Mouse (Mus musculus) right cerebral cortex, postnatal 25 days (tissue): ENCODE data around the gene Stac.

Experiments
- DNase-seq: peaks from one replicate; pipeline ENCODE4 v3.0.0; 2022

Stac gene

DNA sequence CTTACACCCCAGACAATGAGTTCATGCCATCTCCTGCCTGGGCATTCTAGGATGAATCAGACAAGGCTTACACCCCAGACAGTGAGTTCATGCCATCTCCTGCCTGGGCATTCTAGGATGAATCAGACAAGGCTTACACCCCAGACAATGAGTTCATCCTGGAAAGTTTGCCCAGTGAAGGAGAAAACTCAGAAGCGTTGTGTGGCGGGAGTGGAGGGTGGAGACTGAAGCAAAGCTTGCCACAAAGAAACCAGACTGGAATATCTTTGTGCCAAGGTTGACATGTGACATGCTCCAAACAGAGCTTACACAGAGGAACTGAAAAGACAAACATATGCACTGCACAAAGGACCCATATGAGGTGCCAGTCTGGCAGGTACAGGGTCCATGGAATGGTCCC lies 102.6 kb downstream of the Stac start:
- DNase-seq = no peak

DNA sequence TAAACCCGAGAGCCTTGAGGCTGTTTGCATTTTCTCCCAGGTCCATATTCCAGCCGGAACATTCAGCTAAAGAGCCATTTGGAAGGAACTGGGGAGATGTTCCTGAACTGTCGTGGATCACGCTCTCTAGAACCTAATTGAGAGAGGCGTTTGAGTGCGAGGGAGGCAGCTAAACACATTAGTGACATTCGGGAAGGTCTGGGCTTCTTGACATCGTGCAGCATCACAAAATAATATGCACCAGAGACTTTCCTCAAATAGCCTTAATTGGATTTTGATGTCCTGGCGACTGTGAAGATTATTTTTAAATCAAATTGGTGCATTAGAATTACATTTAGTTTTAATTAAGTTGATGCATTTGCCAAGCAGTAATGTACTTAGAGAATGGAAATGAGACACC lies 111.4 kb downstream of the Stac start:
- no peak for DNase-seq

DNA sequence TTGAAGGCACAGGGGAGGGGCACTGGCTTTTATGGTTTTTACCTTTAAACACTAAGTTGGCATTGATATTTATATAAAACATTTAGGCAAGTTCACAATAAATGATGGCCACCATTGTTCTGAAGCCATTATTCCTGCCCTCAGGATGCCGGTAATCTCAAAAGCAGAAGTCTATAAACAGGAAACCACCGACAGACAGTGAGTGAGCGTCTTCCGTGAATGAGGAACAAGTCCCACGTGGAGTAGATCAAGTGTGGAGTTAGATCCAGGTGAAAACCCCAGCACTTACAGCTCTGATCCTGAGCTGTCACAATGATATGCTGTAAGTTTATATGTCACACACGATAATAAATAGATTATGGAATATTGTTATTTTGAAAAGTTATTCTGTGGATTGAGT lies 112.7 kb downstream of the Stac start:
- DNase-seq = no peak

DNA sequence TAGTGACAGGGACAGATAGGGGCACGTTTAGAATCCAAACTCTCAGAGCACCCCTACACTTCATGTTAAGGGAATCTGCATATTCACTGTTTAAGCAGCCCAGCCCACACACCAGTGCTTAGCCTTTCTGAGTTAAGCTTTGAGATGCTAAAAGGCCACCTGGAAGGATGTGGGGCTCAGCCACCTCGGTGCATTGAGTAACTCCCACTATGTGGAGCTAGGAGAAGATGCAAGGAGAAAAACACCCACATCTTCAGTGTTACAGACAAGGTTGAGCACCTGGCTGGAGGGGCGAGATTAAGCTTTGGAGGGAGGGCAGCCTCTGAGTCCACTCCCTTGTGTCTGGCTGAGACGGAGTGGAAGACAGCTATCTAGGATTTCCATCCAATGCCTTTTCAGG lies 114.3 kb downstream of the Stac start:
- DNase-seq = no peak

DNA sequence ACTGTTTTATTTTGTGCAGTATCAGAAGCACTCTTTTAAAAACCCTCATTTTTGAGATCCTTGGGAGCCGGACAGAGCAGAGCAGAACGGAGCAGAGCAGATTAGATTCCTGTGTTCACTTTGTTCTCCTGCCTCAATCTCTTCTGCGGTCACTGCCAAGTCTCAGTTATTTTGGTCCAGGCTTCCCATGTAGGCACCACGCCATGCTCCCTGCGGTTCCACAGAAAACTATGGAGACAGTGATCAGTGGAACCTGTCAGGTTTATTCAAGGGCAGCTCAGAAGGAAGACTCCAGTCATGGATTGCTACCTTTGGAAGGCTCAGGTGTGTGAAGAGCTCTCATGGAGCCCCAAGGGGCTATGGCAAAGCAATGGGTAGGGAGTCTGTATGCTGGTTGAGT lies 116.3 kb downstream of the Stac start:
- no peak for DNase-seq

DNA sequence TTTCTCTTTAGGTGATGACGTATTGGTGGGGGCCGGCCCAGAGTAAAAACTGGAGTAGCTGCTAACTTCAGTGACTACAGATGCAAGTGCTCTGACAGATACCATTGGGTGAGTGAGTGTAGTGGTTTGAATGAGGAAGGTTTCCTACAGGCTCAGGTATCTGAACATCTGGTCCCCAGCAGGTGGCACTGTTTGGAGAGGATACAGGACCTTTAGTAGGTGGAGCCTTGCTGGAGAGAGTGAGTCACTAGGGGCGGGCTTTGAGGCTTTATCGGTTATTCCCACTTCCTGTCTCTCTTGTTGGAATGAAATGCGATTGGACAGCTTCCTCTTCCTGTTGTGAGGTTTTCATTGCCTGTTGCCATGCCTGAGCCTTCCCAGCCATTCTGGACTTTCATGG lies 118.5 kb downstream of the Stac start:
- DNase-seq = no peak

DNA sequence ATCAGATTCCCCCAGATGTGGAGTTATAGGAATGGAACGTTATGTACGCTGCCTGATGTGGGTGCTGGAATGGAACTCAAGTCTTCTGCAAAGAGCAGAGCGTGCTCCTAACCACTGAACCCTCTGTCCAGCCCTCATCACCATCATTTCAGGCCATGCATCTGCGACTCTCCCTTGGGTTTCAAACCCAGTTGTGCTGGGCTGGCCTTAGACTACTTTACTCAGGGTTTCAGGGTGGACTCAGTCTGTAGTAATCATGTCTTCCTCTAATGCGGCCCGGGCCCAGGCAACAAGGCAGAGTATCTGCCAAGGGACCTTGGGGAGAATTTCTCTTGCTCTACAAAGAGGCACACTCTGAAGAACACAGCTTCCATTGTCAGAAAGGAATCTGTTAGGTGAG lies 126.0 kb downstream of the Stac start:
- no peak for DNase-seq

DNA sequence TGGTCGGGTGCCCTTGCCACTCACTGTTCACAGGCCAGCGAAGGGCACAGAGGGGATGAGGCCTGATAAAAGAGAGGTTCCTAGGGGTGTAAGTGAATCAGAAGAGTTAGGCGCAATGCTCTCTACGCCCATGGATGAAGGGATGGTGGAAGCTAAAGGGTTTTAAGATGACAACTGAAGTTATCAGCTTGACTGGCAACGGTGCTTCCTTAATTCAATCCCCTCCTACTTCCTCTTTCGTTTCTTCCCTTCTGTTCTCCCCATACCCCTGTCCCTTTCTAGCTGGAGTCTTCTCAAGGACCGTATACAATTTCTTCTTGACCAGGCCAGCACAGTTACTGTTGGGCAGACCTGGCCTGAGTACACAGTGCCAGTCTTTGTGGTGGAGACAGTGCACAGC lies 126.9 kb downstream of the Stac start:
- DNase-seq = no peak

DNA sequence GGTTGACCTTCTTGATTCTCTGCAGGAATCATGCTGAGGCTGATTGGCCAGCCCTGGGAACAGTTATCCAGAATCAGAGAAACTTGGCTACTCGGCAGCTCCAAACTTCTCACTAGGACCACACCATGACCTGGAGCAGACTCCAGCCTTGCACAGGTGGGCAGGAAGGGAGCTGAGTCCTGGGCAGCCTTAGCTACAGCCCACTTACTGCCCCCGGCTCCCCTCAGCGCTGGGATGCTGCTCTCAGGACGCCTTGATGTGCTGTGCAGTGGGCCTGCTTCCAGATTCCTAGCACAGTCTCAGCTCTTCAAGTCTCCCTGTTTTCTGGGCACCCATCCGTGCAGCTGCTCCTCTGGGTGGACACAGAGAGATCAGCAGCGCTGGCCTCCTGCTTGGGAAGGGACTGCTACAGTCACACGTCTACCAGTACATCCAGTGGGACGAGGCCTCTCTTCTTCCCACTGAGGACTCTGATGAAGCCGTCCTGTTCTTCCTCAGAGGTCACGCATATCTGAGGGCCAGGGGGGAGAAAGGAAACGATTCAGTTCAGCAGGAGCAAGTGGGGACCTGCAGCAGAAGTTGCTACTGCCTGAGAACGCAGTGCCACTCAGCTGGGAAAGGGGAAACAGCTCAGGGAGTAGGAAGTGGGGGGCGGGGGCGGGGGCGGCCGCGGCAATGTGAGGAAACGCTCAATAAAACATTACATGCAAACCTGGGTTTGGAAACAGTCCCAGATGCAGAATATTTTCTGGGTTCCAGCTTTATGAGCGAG lies 127.7 kb downstream of the Stac start:
- no peak for DNase-seq

DNA sequence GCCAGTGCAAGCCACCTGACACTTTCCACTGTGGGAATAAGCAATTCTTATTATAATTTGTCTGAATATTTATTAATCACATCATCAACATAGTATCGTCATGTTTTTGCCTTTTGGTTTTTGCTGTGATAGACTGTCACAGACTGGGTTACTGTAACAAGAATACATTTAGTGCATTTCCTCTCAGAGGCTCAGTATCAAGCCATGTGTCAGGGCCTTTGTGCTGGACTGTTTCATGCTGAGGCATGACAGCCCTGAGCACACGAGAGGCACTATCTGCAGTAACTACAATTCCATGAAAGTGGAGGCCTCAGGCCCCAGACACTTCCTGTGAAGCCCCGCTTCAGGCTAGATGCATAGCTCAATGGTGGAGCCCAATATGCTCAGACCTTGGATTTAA lies 133.4 kb downstream of the Stac start:
- DNase-seq = no peak

DNA sequence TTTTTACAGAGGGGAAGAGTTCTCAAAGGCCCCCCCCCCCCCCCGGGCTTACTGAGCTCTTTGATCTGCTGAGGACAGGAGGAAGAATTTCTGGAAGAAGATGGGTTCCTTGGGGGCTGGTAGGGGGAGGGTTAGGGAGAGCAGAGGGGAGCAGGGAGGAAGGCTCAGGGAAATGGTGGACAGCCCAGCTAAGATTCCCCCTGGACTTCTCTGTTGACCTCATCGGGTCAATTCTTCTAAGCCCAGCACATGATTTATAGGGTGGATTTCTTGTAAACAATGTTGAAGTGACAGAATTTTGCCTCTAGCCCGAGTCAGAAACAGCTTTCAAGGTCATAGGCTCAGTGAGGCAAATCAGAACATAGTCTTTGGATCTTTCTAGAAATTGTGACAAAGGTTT lies 137.3 kb downstream of the Stac start:
- no peak for DNase-seq

DNA sequence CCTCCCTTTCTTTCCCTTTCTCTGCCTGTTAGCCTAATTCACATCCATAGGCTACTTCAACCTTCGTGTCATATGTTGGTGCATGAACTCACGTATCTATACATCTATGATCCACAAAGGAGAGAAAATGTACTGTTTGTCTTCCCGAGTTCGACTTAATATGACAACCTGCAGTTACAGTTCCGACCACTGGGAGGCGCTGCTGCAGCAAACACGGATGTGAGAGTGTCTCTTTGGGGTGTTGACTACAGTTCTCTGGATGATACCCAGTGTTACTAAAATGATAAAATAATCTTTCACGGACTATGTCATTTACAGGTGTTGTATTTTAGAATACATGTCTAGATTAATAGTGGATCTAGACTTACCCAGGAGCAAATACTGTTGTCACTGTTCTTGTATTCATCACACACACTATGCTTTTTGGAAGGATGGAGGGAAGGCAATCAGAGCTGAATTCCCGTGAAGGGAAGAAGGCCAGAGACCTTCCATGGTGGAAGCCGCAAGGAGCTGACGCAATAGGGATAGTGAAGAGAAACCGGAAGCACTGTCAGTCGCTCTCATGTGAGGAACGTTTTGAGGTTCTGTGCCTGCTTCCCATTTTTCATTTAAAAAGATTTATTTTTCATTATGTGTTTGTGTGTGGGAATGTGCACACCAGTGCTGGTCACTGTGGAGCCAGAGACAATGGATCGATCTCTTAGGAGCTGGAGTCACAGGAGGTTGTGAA lies 138.5 kb downstream of the Stac start:
- DNase-seq = no peak

DNA sequence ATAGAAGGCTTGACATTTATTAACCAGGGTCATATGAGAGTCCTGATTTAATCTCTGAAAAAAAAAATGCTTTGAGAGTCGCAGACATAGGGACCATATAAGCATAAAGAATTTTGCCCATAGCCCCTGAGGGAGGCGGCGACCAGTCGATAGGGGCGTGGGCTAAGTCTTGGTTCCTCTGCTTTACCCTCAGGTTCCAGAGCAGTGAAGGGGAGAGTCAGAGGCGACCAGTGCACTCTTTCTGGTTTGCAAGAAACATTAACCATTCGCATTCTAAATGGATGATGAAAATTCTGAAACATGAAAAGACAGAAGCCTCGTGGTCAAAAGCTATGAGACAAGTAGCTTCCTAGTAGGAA lies 139.2 kb downstream of the Stac start:
- no peak for DNase-seq

DNA sequence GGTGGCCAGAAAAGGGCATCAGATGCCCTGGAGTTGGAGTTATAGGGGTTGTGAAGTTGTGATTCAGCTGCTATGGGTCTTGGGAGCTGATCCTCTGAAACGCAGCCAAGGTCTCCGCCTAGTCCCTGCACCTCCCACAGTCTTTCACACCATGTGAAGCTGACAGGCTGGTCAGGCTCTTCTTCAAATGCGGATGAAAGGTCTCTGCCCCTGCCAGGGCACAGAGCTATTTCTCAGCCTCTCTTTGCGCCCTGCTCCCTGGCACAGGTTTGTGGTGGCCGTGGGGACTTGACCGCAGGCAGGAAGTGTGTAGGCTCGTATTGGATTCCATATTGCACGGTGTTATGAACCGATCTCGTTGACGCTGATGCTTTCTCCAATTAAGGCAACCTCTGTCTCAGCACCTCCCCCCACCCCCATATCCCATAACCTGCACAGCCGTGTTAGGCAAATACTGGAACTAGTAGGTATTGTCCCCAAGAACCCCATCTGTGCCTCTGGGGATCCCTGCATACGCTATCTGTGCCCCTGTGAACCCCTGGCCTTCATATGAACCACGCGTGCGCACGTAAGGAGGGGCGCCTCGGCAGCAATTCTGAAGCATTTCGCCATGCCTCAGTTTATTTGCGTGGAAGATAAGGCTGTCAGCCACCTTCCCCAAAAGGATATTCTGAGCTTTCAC lies 139.7 kb downstream of the Stac start:
- DNase-seq = no peak

DNA sequence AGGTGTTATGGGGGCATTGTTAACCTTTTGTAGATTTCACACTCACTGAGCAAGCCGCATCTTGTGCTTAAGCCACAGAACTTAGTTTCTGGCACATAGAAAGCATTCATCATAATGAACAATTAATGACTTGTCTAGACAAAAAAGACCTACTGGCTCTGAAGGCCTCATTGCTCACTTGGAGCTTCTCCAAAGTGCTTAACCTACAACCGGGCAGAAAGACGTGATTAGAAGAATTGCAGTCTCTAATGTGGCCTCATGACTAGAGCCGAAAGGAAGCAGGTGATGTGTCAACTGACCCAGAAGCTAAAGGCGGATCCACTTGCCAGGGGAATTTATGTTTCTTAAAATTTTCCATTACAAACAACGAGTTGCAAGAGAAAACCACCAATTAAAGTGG lies 147.5 kb downstream of the Stac start:
- no peak for DNase-seq

DNA sequence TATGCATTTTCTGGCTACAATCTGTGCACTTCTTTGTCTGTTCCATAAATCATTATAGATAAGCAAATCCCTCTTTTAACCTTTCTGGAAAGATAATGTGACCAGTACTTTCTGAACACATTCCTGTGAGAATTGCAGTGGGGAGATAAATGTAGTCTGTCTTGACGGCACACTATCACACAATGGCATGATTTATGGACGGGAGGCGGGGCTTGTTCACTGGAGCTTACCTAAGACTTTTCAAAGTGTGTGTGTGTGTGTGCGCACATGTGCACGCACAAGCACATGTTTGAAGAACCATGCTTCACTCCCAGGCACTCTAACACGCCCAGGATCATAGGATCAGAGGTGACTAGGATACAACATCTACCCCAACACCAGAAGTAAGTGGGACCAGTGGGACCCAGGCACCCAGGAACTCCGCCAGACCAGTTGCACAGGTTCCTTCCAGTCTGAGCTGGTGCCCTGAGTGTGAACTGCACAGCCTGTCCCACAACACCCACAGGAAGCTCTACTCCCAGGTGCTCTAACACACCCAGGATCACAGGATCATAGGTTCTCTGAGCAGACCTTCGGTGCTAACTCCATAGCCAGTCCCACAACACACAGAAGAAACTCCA lies 154.6 kb downstream of the Stac start:
- no peak for DNase-seq

DNA sequence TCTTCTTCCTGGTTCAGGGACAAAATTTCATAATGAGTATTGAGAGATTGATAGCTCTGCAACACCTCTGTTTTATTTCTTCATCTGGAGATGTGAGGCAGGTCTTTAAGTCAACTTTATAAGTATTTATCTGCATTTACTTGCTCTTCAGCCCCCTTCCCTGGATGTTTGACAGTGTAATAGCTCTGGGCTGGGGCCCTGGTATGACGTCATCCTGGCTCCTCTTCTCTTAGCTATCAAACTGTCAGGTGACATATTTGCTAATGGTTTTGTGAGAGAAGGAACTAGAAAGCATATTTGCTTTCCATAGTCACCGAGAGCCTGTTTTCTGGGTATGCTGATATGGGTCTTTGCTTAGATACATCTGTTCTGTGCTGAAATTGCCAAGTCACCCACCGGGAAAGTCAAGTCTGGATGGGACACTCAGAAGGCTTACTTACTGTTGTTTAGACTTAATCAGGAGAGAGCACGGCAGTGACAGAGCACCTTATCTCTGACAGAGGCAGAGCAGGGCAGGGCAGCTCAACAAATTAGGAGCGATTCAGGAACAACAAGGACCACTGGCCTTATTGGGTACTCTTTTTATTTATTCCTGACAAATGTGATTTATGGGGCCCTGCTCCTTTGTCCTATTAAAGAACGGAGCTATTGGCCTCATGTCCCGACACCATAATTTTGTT lies 155.3 kb downstream of the Stac start:
- no peak for DNase-seq

DNA sequence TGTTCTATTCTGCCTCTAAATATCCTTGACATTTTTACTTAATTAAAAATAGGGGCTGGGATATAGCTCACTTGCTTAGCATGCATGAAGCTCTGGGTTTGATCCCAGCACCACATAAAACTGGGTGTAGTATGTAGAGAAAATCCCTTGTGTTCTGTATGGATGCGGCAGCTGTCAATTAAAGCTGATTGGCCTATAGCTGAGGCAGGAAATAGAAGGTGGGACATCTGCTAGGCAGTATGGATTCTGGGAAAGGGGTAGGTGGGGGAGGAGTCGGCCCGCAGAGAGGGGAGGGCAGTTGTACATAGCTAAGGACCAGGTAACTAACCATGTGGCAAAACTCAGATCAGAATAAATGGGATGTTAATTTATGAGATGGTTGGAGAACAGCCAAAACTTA lies 166.3 kb downstream of the Stac start:
- DNase-seq = no peak

DNA sequence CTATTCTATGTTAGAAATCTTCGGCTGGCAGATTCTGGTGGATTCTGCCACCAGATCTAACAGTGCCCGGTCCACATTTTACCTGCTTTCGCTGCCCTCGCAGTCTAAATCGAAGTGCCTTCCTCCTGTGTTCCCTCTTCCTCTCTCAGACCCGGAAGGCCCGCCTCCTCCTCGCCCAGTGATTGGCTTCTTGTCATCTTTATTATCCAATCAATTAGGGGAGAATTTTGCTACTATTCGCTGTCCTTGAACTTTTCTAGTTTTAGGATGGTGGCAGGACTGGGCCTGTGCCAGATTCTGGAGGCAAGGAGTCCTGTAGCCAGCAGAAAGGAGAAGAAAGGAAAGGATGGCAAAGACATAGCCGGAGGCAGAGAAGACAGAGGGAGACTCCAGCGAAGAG lies 167.0 kb downstream of the Stac start:
- DNase-seq = no peak

DNA sequence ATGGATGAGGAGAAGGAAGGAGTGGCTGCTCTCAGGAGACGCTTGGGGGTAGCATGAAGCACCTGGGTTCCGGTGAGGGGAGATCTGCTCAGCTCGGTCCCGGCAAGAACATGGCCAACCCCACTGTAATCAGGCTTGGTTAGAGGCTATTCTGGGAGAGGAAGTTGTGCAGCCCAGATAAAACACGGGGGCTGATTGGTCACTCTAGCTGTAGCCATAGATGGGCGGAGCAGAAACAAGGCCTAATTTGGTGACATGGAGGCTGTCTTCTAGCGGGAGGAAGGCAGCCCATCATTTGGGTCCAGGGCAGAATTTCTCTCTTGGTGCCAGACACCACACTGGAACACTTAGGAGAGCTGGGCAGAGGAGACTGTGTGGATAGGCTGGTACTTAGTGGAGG lies 167.9 kb downstream of the Stac start:
- no peak for DNase-seq

DNA sequence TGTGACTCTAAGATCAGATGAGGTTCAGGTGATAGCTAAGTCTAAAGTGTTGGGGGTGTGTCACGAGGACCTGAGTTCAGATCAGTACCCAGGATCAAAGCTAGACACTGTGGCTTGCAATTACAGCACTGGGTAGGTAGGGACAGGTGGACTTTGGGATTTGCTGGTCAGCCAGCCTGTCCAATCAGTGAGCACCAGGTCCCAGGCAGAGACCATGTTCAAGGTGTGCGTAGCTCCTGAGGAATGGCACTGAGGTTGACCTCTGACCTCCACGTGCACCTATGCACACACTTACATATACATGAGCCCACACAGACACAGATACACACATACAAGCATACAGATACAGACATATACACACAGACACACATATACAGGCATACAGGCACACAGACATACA lies 174.6 kb downstream of the Stac start:
- DNase-seq = no peak

DNA sequence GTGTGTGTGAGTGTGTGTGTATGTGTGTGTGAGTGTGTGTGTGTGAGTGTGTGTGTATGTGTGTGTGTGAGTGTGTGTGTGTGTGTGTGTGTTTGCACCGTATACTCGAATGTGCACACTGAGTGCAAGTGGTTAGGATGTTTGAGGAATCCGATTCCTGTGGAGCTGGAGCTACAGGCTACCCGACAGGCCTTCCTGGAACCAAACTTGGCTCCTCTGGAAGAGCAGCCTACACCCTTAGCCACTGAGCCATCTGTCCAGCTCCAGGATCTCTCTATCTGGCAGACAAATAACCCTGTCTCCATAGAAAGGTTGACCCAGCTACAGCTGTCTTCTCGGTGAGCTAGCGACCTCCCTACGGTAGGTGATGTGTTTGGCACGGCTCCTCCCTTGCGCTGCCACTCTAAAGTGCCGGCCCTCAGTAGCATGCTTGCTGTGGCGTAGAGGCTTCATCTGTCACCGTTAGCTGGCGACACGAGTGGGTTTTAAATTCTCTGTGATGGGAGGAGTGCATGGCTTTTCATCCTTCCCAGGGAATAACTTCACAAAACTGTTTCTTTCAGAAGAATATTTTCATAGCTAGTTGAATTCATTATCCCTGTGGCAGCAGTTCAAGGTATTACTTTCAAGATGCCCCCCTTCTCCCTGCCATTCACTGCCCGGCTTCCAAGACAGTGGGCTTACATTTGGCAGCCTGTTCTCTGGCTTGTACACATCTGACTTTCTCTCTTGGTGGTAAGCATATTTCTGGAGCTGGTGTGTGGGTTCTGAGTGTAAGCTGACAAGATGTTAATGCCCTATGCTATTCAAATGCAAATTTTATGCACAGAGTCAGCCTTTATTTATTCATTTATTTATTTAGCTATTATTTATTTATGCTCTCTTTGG lies 175.3 kb downstream of the Stac start:
- DNase-seq = no peak
